Mouse (Mus musculus) heart, adult 2 months (tissue): ENCODE measurements at regions not wholly inside any gene's neighbourhood (a gene's known extent, or its start where the extent isn't known, plus 50 kb on each side); places are given as distances from the start of the nearest gene placed in this dataset.

Source experiments
- CTCF ChIP-seq: fragments of 200-600 bp; IDR thresholded peaks from 2 replicates; pipeline ENCODE4 v1.8.1; 2022; ENCODE audit warnings: antibody characterized with exemption, mild to moderate bottlenecking, moderate library complexity
- POLR2A ChIP-seq: fragments of 200-500 bp; IDR thresholded peaks from 2 replicates; pipeline ENCODE4 v1.6.1; 2011; ENCODE audit warnings: mild to moderate bottlenecking, low read depth, low read length, control low read depth; ENCODE audit not compliant: insufficient read depth

DNA sequence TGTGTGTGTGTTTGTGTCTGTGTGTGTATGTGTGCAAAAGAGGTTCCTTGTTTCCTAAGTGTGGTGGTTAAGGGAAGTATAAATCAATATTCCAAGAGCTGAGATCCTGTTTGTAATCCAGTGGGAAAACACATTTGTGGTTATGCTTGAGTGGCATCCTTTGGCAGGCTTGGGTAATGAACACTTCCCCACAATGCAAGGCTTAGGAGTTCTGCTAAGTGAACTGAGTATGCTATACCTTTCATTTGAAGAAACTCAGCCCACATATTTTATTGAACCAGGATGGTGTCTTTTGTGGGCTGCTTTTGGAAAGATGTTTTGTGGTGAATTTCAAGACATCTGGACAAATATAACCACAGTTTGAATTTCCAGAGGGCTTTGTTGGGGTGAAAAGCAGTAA, 298.2 kb downstream of the Aldoart1 start:
- TF ChIP-seq POLR2A (no peak), CTCF (no peak)
